Mouse (Mus musculus) neural tube, embryonic 11.5 days (tissue): ENCODE measurements at regions not wholly inside any gene's neighbourhood (a gene's known extent, or its start where the extent isn't known, plus 50 kb on each side); places are given as distances from the start of the nearest gene placed in this dataset.

ENCODE experiments used
- ATAC-seq: fragments of 200-750 bp; cut with Nextera tagmentation; 2 replicates; pipeline ENCODE4 v1.8.0; 2017; ENCODE audit warnings: moderate number of reproducible peaks, mild to moderate bottlenecking, moderate TSS enrichment, moderate library complexity; ENCODE audit not compliant: insufficient read depth, low FRiP score, low TSS enrichment
- DNase-seq: peaks from one replicate; pipeline ENCODE4 v3.0.0-alpha.2; 2015; ENCODE audit warnings: low spot score
- H3K27ac ChIP-seq: fragments of 300-500 bp; sonication (generic); 2 replicates; pipeline ENCODE4 v1.5.1; 2014; ENCODE audit warnings: low read depth, mild to moderate bottlenecking, low read length
- H3K27me3 ChIP-seq: fragments of 300-500 bp; sonication (generic); 2 replicates; pipeline ENCODE4 v1.6.1; 2014; ENCODE audit warnings: mild to moderate bottlenecking, low read length, mixed read lengths; ENCODE audit not compliant: control insufficient read depth, insufficient read depth
- H3K36me3 ChIP-seq: fragments of 300-500 bp; sonication (generic); 2 replicates; pipeline ENCODE4 v1.6.1; 2014; ENCODE audit warnings: mild to moderate bottlenecking, low read length, moderate library complexity, mixed read lengths; ENCODE audit not compliant: control insufficient read depth, insufficient read depth
- H3K4me1 ChIP-seq: fragments of 300-500 bp; sonication (generic); 2 replicates; pipeline ENCODE4 v1.6.1; 2014; ENCODE audit warnings: low read length, mixed read lengths; ENCODE audit not compliant: control insufficient read depth, insufficient read depth
- H3K4me2 ChIP-seq: fragments of 300-500 bp; sonication (generic); 2 replicates; pipeline ENCODE4 v1.6.1; 2014; ENCODE audit warnings: low read depth, mild to moderate bottlenecking, moderate library complexity
- H3K4me3 ChIP-seq: fragments of 300-500 bp; sonication (generic); 2 replicates; pipeline ENCODE4 v1.5.1; 2014; ENCODE audit warnings: low read depth, low read length
- H3K9ac ChIP-seq: fragments of 300-500 bp; sonication (generic); 2 replicates; pipeline ENCODE4 v1.6.1; 2014; ENCODE audit warnings: mild to moderate bottlenecking, low read length
- H3K9me3 ChIP-seq: fragments of 300-500 bp; sonication (generic); 2 replicates; pipeline ENCODE4 v1.6.1; 2016; ENCODE audit warnings: low read length; ENCODE audit not compliant: control insufficient read depth
- WGBS: fragments of 180-500 bp; shearing (Covaris S2); extraction: QIAGEN DNeasy Blood & Tissue Kit; methylation state at CpG from one replicate; pipeline ENCODE4 v1.1.7; 2014; 5-methylcytosine and 5-hydroxymethylcytosine counted together

- Histone ChIP-seq H3K9ac (no peak overlapping the region), H3K4me2 (no peak overlapping the region), H3K36me3 (no peaks in the 10 kb centered on the region), H3K27me3 (no peaks in the 10 kb centered on the region), H3K4me3 (no peak overlapping the region), H3K9me3 (no peaks in the 10 kb centered on the region), H3K27ac (no peak overlapping the region), H3K4me1 (no peaks in the 10 kb centered on the region)
- whole genome bisulfite sequencing, result 46% methylated on average over 4 of the region's 4 CpGs
- ATAC-seq (peak; percentile 62), DNase-seq (no peak)
These were observed 370.9 kb downstream of the Ppargc1a start for GRCm38 (mm10) chr5:51196393-51197347.

- WGBS, result 93% methylated on average over 3 of the region's 3 CpGs
- Histone ChIP-seq H3K27ac (no peak overlapping the region), H3K36me3 (no peaks in the 10 kb centered on the region), H3K27me3 (no peaks in the 10 kb centered on the region), H3K4me1 (no peaks in the 10 kb centered on the region), H3K9me3 (no peaks in the 10 kb centered on the region), H3K4me3 (no peak overlapping the region), H3K4me2 (no peak overlapping the region), H3K9ac (no peak overlapping the region)
- ATAC-seq, result no peak
- DNase-seq, result no peak
These were observed 376.9 kb downstream of the Ppargc1a start for GRCm38 (mm10) chr5:51190661-51191060.

- DNase-seq, result no peak
- H3K9me3 ChIP-seq, result no peaks in the 10 kb centered on the region
These were observed 397.7 kb downstream of the Ppargc1a start for GRCm38 (mm10) chr5:51169828-51170227.

GRCm38 (mm10) chr5:51168206-51168605, 399.3 kb downstream of the Ppargc1a start:
- H3K9me3 ChIP-seq, result no peaks in the 10 kb centered on the region
- H3K27ac ChIP-seq, result no peak overlapping the region
- no peaks in the 10 kb centered on the region for H3K27me3 ChIP-seq
- H3K9ac ChIP-seq, result no peak overlapping the region
- H3K4me1 ChIP-seq, result no peaks in the 10 kb centered on the region
- ATAC-seq, result no peak
- WGBS, result 60% methylated on average over 6 of the region's 6 CpGs
- H3K4me3 ChIP-seq, result no peak overlapping the region
- H3K4me2 ChIP-seq, result no peak overlapping the region
- no peak for DNase-seq
- H3K36me3 ChIP-seq, result no peaks in the 10 kb centered on the region

More at GRCm38 (mm10) chr5:51169828-51170227, 397.7 kb downstream of the Ppargc1a start:
- WGBS, result 84% methylated on average over 1 of the region's 1 CpGs
- Histone ChIP-seq H3K9ac (no peak overlapping the region), H3K4me2 (no peak overlapping the region), H3K4me3 (no peak overlapping the region), H3K4me1 (no peaks in the 10 kb centered on the region), H3K27me3 (no peaks in the 10 kb centered on the region), H3K36me3 (no peaks in the 10 kb centered on the region), H3K27ac (no peak overlapping the region)
- ATAC-seq, result no peak

- Histone ChIP-seq H3K36me3 (no peaks in the 10 kb centered on the region), H3K27me3 (no peaks in the 10 kb centered on the region), H3K4me3 (no peak overlapping the region), H3K9me3 (no peaks in the 10 kb centered on the region), H3K4me2 (no peak overlapping the region), H3K27ac (no peak overlapping the region), H3K4me1 (no peaks in the 10 kb centered on the region), H3K9ac (no peak overlapping the region)
- ATAC-seq, result no peak
- 72% methylated on average over 3 of the region's 3 CpGs for WGBS
- DNase-seq, result no peak
These were observed 410.6 kb downstream of the Ppargc1a start for GRCm38 (mm10) chr5:51156901-51157300.

- H3K9me3 ChIP-seq, result no peaks in the 10 kb centered on the region
- no peak overlapping the region for H3K27ac ChIP-seq
- no peak overlapping the region for H3K4me2 ChIP-seq
- no peak overlapping the region for H3K4me3 ChIP-seq
- ATAC-seq, result no peak
- no peaks in the 10 kb centered on the region for H3K4me1 ChIP-seq
- H3K27me3 ChIP-seq, result no peaks in the 10 kb centered on the region
- WGBS, result 79% methylated on average over 4 of the region's 4 CpGs
- H3K36me3 ChIP-seq, result no peaks in the 10 kb centered on the region
- no peak for DNase-seq
- H3K9ac ChIP-seq, result no peak overlapping the region
These were observed 422.7 kb downstream of the Ppargc1a start for GRCm38 (mm10) chr5:51144842-51145241.

GRCm38 (mm10) chr5:51125091-51125490, 442.4 kb downstream of the Ppargc1a start:
- 86% methylated on average over 6 of the region's 6 CpGs for WGBS
- H3K36me3 ChIP-seq, result no peaks in the 10 kb centered on the region
- H3K4me1 ChIP-seq, result no peaks in the 10 kb centered on the region
- H3K27ac ChIP-seq, result no peak overlapping the region
- no peak for DNase-seq
- H3K4me2 ChIP-seq, result no peak overlapping the region
- no peak for ATAC-seq
- H3K9ac ChIP-seq, result no peak overlapping the region
- H3K4me3 ChIP-seq, result no peak overlapping the region
- no peaks in the 10 kb centered on the region for H3K27me3 ChIP-seq
- H3K9me3 ChIP-seq, result no peaks in the 10 kb centered on the region

- Histone ChIP-seq H3K4me2 (no peak overlapping the region), H3K4me3 (no peak overlapping the region), H3K27ac (no peak overlapping the region), H3K36me3 (no peaks in the 10 kb centered on the region), H3K9ac (no peak overlapping the region), H3K4me1 (no peaks in the 10 kb centered on the region), H3K27me3 (no peaks in the 10 kb centered on the region), H3K9me3 (no peaks in the 10 kb centered on the region)
- WGBS, result 77% methylated on average over 4 of the region's 4 CpGs
- ATAC-seq (no peak), DNase-seq (no peak)
These were observed 457.5 kb downstream of the Ppargc1a start for GRCm38 (mm10) chr5:51110006-51110405.

GRCm38 (mm10) chr5:51108737-51109136, 458.8 kb downstream of the Ppargc1a start:
- Histone ChIP-seq H3K4me1 (no peaks in the 10 kb centered on the region), H3K4me2 (no peak overlapping the region), H3K4me3 (no peak overlapping the region), H3K27me3 (no peaks in the 10 kb centered on the region), H3K9ac (no peak overlapping the region), H3K36me3 (no peaks in the 10 kb centered on the region), H3K27ac (no peak overlapping the region), H3K9me3 (no peaks in the 10 kb centered on the region)
- ATAC-seq (no peak), DNase-seq (no peak)
- WGBS, result 95% methylated on average over 1 of the region's 1 CpGs
